Mouse (Mus musculus) brain, embryonic 14.5 days (tissue): ENCODE data around the gene Itga7.

Experiments used
- CTCF ChIP-seq: fragments of 200-500 bp; IDR thresholded peaks from 2 replicates; pipeline ENCODE4 v1.5.1; 2012; ENCODE audit warnings: inconsistent platforms, mild to moderate bottlenecking, moderate library complexity, borderline replicate concordance; ENCODE audit not compliant: insufficient read depth, insufficient read length; ENCODE audit errors: extremely low read depth
- POLR2A ChIP-seq: fragments of 200-500 bp; IDR thresholded peaks from 2 replicates; pipeline ENCODE4 v1.6.1; 2012; ENCODE audit warnings: mild to moderate bottlenecking, inconsistent platforms, borderline replicate concordance; ENCODE audit not compliant: poor library complexity, insufficient read depth, insufficient read length, severe bottlenecking; ENCODE audit errors: extremely low read depth

GRCm38 (mm10) chr10:128960142-128960541, 26.5 kb downstream of the Itga7 start:
- no peak for TF ChIP-seq CTCF
- no peak for TF ChIP-seq POLR2A
